Mouse (Mus musculus): ENCODE data around the gene Hnrnph3. TPM values are rescaled to one million over a fixed set of nuclear protein-coding genes. Genes with fewer than 3 reads are reported as not detected.
A peak's percentile ranks its signal among the peaks of the same experiment; 100 is the strongest.
"Not testable (repeated sequence)": the region's sequence is repeated elsewhere in the genome, so short reads cannot be mapped to it uniquely, and the experiment has no call there.

Hnrnph3 gene
- 162 and 170 TPM in 2 replicates for polyA plus RNA-seq (2016; fragmentation: Nextera tagmentation; extraction: Ambion mirVana)

- peaks cover 51% of the 10 kb centered on the region for H3K4me1 ChIP-seq
- H3K9me3 ChIP-seq (replicated peaks) = no peaks in the 10 kb centered on the region
- under 1% methylated on average over 66 of the region's 69 CpGs for WGBS
- DNase-seq (ENCODE audit: low spot score) = peak; percentile 100
- peak within 1 kb of the TSS; percentile 97 for H3K4me3 ChIP-seq
- no peaks in the 10 kb centered on the region for H3K27me3 ChIP-seq (ENCODE audit: low read depth, poor library complexity, severe bottlenecking)
- peaks cover 5% of the 10 kb centered on the region; the same call in 1 of the 2 replicates for H3K36me3 ChIP-seq
- H3K27ac ChIP-seq = peak within 1 kb of the TSS; percentile 100
Measured at GRCm38 (mm10) chr10:63023749-63024579, at the start of gene Hnrnph3, which contains the start of gene Pbld2. Hnrnph3 (minus strand) TSS chr10:63024217. Pbld2 (plus strand) TSS chr10:63024315.

DNA sequence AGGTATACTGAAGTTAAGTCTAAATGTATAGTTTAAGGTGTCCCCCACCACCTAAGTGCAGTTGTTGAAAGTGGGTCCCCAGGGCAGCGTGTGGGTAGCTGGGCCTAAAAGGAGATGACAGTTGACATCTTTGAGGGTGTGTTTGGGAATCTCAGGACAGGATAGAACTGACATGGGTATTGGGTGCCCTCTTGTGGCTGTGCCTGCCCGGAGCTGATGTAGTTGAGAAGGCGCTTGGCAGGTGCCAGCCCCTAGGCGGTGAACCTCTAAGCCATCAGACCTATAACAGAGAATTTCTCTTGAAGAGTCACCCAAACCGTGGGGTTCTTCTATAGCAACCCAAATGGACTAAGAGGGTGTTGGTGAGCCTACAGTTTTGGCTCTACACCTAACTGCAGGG is 42.0 kb upstream of the Hnrnph3 start:
- Histone ChIP-seq H3K4me1 (no peaks in the 10 kb centered on the region), H3K27ac (no peak overlapping the region), H3K9me3 (replicated peaks) (no peaks in the 10 kb centered on the region), H3K27me3 (ENCODE audit: low read depth, poor library complexity, severe bottlenecking) (no peaks in the 10 kb centered on the region), H3K36me3 (no peaks in the 10 kb centered on the region), H3K4me3 (no peak overlapping the region)
- 9% methylated on average over 5 of the region's 5 CpGs for WGBS
- DNase-seq (ENCODE audit: low spot score) = peak; percentile 76

DNA sequence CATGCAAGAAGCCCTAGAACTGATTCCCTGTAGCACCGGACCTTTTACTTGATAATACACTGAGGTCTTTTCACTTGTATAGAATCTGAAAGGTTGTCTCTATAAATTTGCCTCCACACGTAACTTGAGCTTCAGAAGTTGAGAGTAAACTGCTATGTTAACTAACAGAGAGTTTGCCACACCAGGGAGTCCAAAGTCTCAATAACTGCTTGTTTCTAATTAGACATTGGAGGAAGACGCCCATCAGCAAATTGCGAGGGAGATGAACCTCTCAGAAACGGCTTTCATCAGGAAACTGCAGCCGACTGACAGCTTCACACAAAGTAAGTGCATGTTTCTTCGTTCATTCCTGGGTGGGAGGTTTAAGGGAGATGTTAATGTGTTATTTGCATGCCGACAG is 41.5 kb upstream of the Hnrnph3 start:
- Histone ChIP-seq H3K4me1 (no peaks in the 10 kb centered on the region), H3K27me3 (ENCODE audit: low read depth, poor library complexity, severe bottlenecking) (no peaks in the 10 kb centered on the region), H3K9me3 (replicated peaks) (no peaks in the 10 kb centered on the region), H3K4me3 (no peak overlapping the region), H3K27ac (no peak overlapping the region), H3K36me3 (no peaks in the 10 kb centered on the region)
- WGBS = 62% methylated on average over 8 of the region's 8 CpGs
- no peak for DNase-seq (ENCODE audit: low spot score)

GRCm38 (mm10) chr10:63064516-63064915 is 40.5 kb upstream of the Hnrnph3 start:
- H3K9me3 ChIP-seq (replicated peaks) = no peaks in the 10 kb centered on the region
- H3K36me3 ChIP-seq = no peaks in the 10 kb centered on the region
- H3K4me1 ChIP-seq = no peaks in the 10 kb centered on the region
- H3K27me3 ChIP-seq (ENCODE audit: low read depth, poor library complexity, severe bottlenecking) = no peaks in the 10 kb centered on the region
- DNase-seq (ENCODE audit: low spot score) = no peak
- H3K4me3 ChIP-seq = no peak overlapping the region
- WGBS = 86% methylated on average over 9 of the region's 9 CpGs
- no peak overlapping the region for H3K27ac ChIP-seq

DNA sequence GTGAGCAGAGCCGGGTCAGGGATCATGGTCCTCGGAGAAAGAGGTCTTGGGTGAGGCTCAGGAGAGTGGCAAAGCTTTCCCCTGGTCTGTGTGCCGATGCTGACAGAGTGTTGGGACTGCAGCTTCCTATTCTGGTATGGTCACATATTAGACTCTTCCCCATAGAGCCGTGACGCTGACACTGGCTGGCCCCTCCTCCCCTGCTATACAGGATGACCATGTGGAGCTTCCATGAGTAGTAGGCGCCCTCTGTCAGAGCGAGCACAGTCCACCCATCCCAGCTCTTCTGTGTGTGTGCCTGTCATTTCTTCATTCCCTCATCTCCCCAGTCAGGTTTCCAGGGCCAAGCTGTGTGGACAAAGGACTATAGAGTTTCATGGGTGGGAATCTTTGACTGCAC is 39.3 kb upstream of the Hnrnph3 start:
- Histone ChIP-seq H3K27me3 (ENCODE audit: low read depth, poor library complexity, severe bottlenecking) (no peaks in the 10 kb centered on the region), H3K27ac (no peak overlapping the region), H3K4me3 (no peak overlapping the region), H3K4me1 (no peaks in the 10 kb centered on the region), H3K36me3 (no peaks in the 10 kb centered on the region), H3K9me3 (replicated peaks) (no peaks in the 10 kb centered on the region)
- WGBS = 86% methylated on average over 7 of the region's 7 CpGs
- DNase-seq (ENCODE audit: low spot score) = no peak

DNA sequence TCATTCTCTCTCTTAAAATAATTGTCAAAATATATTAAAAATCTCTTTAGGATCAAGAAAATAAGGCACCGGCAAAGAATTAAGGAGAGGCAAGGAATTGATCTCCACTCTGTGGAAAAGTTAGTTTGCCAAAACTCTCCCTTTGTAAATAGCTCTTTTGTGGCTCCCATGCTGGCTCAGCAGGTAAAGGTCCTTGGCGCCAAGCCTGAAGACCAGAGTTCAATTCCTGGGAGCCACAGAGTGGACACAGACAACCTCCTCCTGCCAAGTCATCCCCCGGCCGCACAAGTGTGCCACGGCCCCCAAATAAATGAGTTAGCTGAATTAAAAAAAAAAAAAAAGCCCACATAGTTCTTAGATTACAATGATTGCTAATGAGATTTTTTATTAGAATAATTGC is 38.7 kb upstream of the Hnrnph3 start:
- Histone ChIP-seq H3K4me3 (no peak overlapping the region), H3K36me3 (no peaks in the 10 kb centered on the region), H3K27me3 (ENCODE audit: low read depth, poor library complexity, severe bottlenecking) (no peaks in the 10 kb centered on the region), H3K9me3 (replicated peaks) (no peaks in the 10 kb centered on the region), H3K27ac (no peak overlapping the region), H3K4me1 (no peaks in the 10 kb centered on the region)
- WGBS = 98% methylated on average over 5 of the region's 5 CpGs
- DNase-seq (ENCODE audit: low spot score) = no peak

DNA sequence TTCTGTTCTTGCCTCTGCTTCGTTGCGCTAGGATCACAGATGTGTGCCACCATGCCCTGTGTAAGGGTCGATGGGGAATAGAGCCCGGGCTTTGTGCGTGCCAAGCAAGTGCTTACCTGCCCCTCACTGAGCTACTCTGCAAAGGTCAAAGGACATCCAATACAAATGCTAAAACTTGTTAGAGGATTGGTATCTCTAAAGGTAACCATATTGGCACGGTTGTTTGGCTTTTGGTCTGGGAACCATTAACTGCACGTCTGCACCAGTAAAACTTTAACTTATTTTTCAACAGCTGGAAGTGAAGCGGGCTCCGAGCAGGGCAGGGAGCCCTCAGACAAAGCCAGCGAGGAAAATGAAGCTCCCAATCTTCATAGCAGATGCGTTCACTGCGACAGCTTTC is 37.2 kb upstream of the Hnrnph3 start:
- Histone ChIP-seq H3K36me3 (no peaks in the 10 kb centered on the region), H3K9me3 (replicated peaks) (no peaks in the 10 kb centered on the region), H3K4me3 (no peak overlapping the region), H3K27ac (no peak overlapping the region), H3K27me3 (ENCODE audit: low read depth, poor library complexity, severe bottlenecking) (0 out of 2 replicates have a peak, but pooled peaks cover 5% of the 10 kb centered on the region), H3K4me1 (0 out of 2 replicates have a peak, but pooled peaks cover 8% of the 10 kb centered on the region)
- DNase-seq (ENCODE audit: low spot score) = no peak
- WGBS = 77% methylated on average over 12 of the region's 12 CpGs

GRCm38 (mm10) chr10:63060406-63060805 is 36.4 kb upstream of the Hnrnph3 start:
- H3K27me3 ChIP-seq (ENCODE audit: low read depth, poor library complexity, severe bottlenecking) = 0 out of 2 replicates have a peak, but pooled peaks cover 5% of the 10 kb centered on the region
- no peaks in the 10 kb centered on the region for H3K9me3 ChIP-seq (replicated peaks)
- H3K4me1 ChIP-seq = 0 out of 2 replicates have a peak, but pooled peaks cover 8% of the 10 kb centered on the region
- no peak overlapping the region for H3K27ac ChIP-seq
- WGBS = 80% methylated on average over 11 of the region's 11 CpGs
- H3K36me3 ChIP-seq = no peaks in the 10 kb centered on the region
- H3K4me3 ChIP-seq = no peak overlapping the region
- no peak for DNase-seq (ENCODE audit: low spot score)

- 87% methylated on average over 2 of the region's 2 CpGs for WGBS
- 0 out of 2 replicates have a peak, but pooled peaks cover 8% of the 10 kb centered on the region for H3K4me1 ChIP-seq
- no peak within 1 kb of the TSS for H3K27ac ChIP-seq
- no peak for DNase-seq (ENCODE audit: low spot score)
- H3K27me3 ChIP-seq (ENCODE audit: low read depth, poor library complexity, severe bottlenecking) = 0 out of 2 replicates have a peak, but pooled peaks cover 5% of the 10 kb centered on the region
- H3K36me3 ChIP-seq = no peaks in the 10 kb centered on the region
- no peak within 1 kb of the TSS for H3K4me3 ChIP-seq
- no peaks in the 10 kb centered on the region for H3K9me3 ChIP-seq (replicated peaks)
Measured at GRCm38 (mm10) chr10:63059862-63060261, 35.8 kb upstream of the Hnrnph3 start, which contains the start of gene Pbld1. Pbld1 (plus strand) TSS chr10:63060162.

GRCm38 (mm10) chr10:63056966-63057750 is 33.1 kb upstream of the Hnrnph3 start:
- 0 out of 2 replicates have a peak, but pooled peaks cover 5% of the 10 kb centered on the region for H3K27me3 ChIP-seq (ENCODE audit: low read depth, poor library complexity, severe bottlenecking)
- no peak overlapping the region for H3K27ac ChIP-seq
- H3K4me1 ChIP-seq = peaks cover 11% of the 10 kb centered on the region; the same call in 1 of the 2 replicates
- peak overlapping the region; percentile 20; the same call in 1 of the 2 replicates for H3K4me3 ChIP-seq
- DNase-seq (ENCODE audit: low spot score) = no peak
- no peaks in the 10 kb centered on the region for H3K36me3 ChIP-seq
- 31% methylated on average over 24 of the region's 24 CpGs for WGBS
- H3K9me3 ChIP-seq (replicated peaks) = no peaks in the 10 kb centered on the region

- 0 out of 2 replicates have a peak, but pooled peaks cover 5% of the 10 kb centered on the region for H3K27me3 ChIP-seq (ENCODE audit: low read depth, poor library complexity, severe bottlenecking)
- H3K27ac ChIP-seq = no peak overlapping the region
- H3K4me1 ChIP-seq = peaks cover 11% of the 10 kb centered on the region; the same call in 1 of the 2 replicates
- no peaks in the 10 kb centered on the region for H3K36me3 ChIP-seq
- no peak overlapping the region for H3K4me3 ChIP-seq
- no peak for DNase-seq (ENCODE audit: low spot score)
- H3K9me3 ChIP-seq (replicated peaks) = no peaks in the 10 kb centered on the region
- 73% methylated on average over 2 of the region's 2 CpGs for WGBS
Measured at GRCm38 (mm10) chr10:63054586-63054985, 30.6 kb upstream of the Hnrnph3 start.

GRCm38 (mm10) chr10:63054071-63054470 is 30.1 kb upstream of the Hnrnph3 start:
- peaks cover 11% of the 10 kb centered on the region; the same call in 1 of the 2 replicates for H3K4me1 ChIP-seq
- H3K4me3 ChIP-seq; H3K27me3 ChIP-seq (ENCODE audit: low read depth, poor library complexity, severe bottlenecking); H3K27ac ChIP-seq; H3K9me3 ChIP-seq (replicated peaks); H3K36me3 ChIP-seq; DNase-seq (ENCODE audit: low spot score): not testable (repeated sequence)
- 87% methylated on average over 6 of the region's 6 CpGs for WGBS

Data from limb, embryonic 10.5 days (tissue).